Mouse (Mus musculus): ENCODE results near the gene Cdk13. TPM values are rescaled to one million over a fixed set of nuclear protein-coding genes. Genes with fewer than 3 reads are reported as not detected.

Gene Cdk13
- total RNA-seq, 2 experiments from 2014 or later, result 55.9 to 71.6 TPM

DNA sequence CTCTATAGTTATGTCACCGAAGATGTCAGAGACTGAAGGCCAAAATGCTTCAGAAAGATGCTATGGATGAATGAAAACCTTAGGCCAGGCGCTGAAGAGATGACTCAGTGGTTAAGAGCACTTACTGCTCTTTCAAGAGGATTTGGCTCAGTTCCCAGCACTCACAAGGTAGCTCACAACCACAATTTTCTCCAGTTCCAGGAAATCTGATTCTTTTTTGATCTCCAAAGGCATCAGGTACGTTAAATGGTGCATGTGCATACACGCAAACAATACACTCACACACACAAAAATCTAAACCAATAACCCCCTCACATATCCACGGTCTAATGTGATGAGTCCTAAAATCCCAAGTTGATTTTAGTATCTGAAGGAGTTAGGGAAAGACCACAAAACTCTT lies 111.1 kb downstream of the Cdk13 start:
- DNase-seq (ENCODE audit: extremely low spot score in 1 of 2, low spot score in 2 of 2), result no peak
- intact Hi-C loops (cut with DNase I), result loop anchor here (10.0 kb wide), 1 partner anchor 1709 kb away; no protein-coding TSS in a partner anchor
- H3K27ac ChIP-seq, result peak overlapping the region; percentile 80; the same call in 1 of the 2 replicates
- TF ChIP-seq CTCF (IDR thresholded peaks at IDR 0.05), result no peak
- H3K4me3 ChIP-seq, result no peak overlapping the region; the same call in 1 of the 2 replicates

DNA sequence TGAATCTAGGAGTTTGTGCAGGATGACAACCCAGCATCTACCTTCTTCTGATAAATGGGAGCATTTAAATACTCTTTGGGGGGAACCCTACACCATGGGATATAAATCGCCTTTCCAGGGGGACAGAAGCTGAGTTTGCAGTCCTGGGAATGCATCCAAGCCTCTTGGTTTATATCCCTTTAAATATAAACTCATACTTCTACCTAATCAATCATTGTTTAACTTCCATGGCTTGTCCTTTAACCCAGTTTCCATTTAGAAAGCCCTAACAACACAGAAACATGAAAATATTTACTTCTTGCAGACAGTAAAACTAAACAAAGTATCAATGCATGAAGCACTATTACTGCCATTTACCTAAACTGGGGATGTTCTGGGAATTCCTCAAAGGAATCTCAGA lies 113.5 kb downstream of the Cdk13 start:
- TF ChIP-seq CTCF (IDR thresholded peaks at IDR 0.05), result no peak
- no peak for DNase-seq (ENCODE audit: extremely low spot score in 1 of 2, low spot score in 2 of 2)
- Histone ChIP-seq H3K27ac (no peak overlapping the region), H3K4me3 (no peak overlapping the region)
- intact Hi-C loops (cut with DNase I), result loop anchor here (10.0 kb wide), 1 partner anchor 1707 kb away; no protein-coding TSS in a partner anchor

DNA sequence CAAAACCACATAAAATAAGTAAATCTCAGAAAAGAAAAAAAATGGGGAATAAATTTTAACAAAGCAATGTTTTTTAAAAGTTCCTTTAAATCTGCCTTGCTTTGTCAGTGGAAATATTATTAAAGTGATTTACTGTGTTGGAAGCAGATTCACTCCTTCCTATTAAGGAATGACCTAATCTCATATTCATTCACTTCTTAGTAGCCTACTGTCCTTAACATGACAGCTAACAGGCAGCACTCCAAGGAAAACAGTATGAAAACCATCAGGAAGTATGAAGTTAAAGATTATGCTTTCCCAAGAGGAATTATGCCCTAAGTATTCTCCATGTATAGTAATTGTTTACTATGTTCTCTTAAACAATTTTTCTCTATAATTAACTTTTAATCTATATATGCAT lies 114.2 kb downstream of the Cdk13 start:
- Histone ChIP-seq H3K27ac (no peak overlapping the region), H3K4me3 (no peak overlapping the region)
- intact Hi-C loops (cut with DNase I), result loop anchor here (10.0 kb wide), 1 partner anchor 1706 kb away; no protein-coding TSS in a partner anchor
- no peak for TF ChIP-seq CTCF (IDR thresholded peaks at IDR 0.05)
- no peak for DNase-seq (ENCODE audit: extremely low spot score in 1 of 2, low spot score in 2 of 2)

- H3K27ac ChIP-seq, result no peak overlapping the region
- DNase-seq (ENCODE audit: extremely low spot score in 1 of 2, low spot score in 2 of 2), result no peak
- intact Hi-C loops (cut with DNase I), result no loop called here
- TF ChIP-seq CTCF (IDR thresholded peaks at IDR 0.05), result no peak
- H3K4me3 ChIP-seq, result no peak overlapping the region
Measured at GRCm38 (mm10) chr13:17689461-17689860, 115.4 kb downstream of the Cdk13 start.

GRCm38 (mm10) chr13:17671122-17671521 lies 133.8 kb downstream of the Cdk13 start:
- TF ChIP-seq CTCF (IDR thresholded peaks at IDR 0.05), result no peak
- no peak overlapping the region for H3K27ac ChIP-seq
- no peak for DNase-seq (ENCODE audit: extremely low spot score in 1 of 2, low spot score in 2 of 2)
- no peak overlapping the region for H3K4me3 ChIP-seq
- intact Hi-C loops (cut with DNase I), result no loop called here

DNA sequence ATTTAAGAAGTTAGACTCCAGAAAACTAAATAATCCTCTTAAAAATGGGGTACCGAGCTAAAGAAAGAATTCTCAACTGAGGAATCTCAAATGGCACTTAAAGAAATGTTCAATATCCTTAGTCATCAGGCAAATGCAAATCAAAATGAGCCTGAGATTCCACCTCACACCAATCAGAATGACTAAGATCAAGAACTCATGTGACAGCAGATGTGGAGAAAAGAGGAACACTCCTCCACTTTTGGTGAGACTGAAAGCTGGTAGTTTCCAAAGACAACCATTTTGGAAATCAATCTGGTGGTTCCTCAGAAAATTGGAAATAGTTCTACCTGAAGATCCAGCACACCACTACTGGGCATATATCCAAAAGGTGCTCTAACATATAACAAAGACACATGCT lies 137.5 kb downstream of the Cdk13 start:
- Histone ChIP-seq H3K4me3 (no peak overlapping the region), H3K27ac (no peak overlapping the region)
- DNase-seq (ENCODE audit: extremely low spot score in 1 of 2, low spot score in 2 of 2), result no peak
- no peak for TF ChIP-seq CTCF (IDR thresholded peaks at IDR 0.05)
- intact Hi-C loops (cut with DNase I), result no loop called here

Small RNA genes within 50 kb of the gene (microRNA-seq; reads per million reads assigned to microRNA genes)
- gene Mir466i, result 0 reads per million in 2 experiments

Other genes starting within 250 kb of the Cdk13 start
- 10 to 100 TPM; 11.8 to 14.1 TPM for gene Mplkip, start 109.9 kb downstream of the Cdk13 start, total RNA-seq (2021)
- 1 to 10 TPM; 2.1 to 3.0 TPM for gene Sugct, start 109.5 kb downstream of the Cdk13 start, total RNA-seq (2021)
- 10 to 100 TPM; 57.1 to 59.0 TPM for gene Rala, start 139.1 kb upstream of the Cdk13 start, total RNA-seq (2021)
- 10 to 100 TPM; 24.8 to 25.3 TPM for gene Yae1d1, start 188.3 kb upstream of the Cdk13 start, total RNA-seq (2021)

Data from left cerebral cortex, adult 2 months (tissue).